Mouse (Mus musculus) adrenal gland, adult 8-10 months (tissue): ENCODE measurements around the gene Adcy4. TPM values are rescaled to one million over a fixed set of nuclear protein-coding genes. Genes with fewer than 3 reads are reported as not detected.
A peak's percentile ranks its signal among the peaks of the same experiment; 100 is the strongest.

Experiments used
- DNase-seq: peaks from one replicate; pipeline ENCODE4 v3.0.0; 2022
- total RNA-seq, 4 experiments: library from RNA; stranded (reverse); gene quantifications; 2 replicates each; pipeline ENCODE4 v1.2.4; 2022

Adcy4 gene
- total RNA-seq, 4 experiments from 2014 or later: 5.2 to 9.1 (median 7.8) TPM

GRCm38 (mm10) chr14:55788256-55789050 is 4.6 kb upstream of the Adcy4 start, which contains the start of gene Ripk3:
Ripk3 (minus strand) TSS chr14:55788865.
- DNase-seq: no peak

- no peak for DNase-seq
Measured at GRCm38 (mm10) chr14:55787731-55788130, 3.8 kb upstream of the Adcy4 start.

GRCm38 (mm10) chr14:55785195-55785594 is 1.3 kb upstream of the Adcy4 start:
- DNase-seq: no peak

GRCm38 (mm10) chr14:55783171-55783957 is 531 bp downstream of the Adcy4 start:
- no peak for DNase-seq

GRCm38 (mm10) chr14:55782361-55782960 is 1.4 kb downstream of the Adcy4 start:
- no peak for DNase-seq

GRCm38 (mm10) chr14:55781310-55781709 is 2.6 kb downstream of the Adcy4 start:
- DNase-seq: no peak

GRCm38 (mm10) chr14:55780736-55781135 is 3.2 kb downstream of the Adcy4 start:
- DNase-seq: no peak

GRCm38 (mm10) chr14:55779656-55780055 is 4.2 kb downstream of the Adcy4 start:
- DNase-seq: no peak

GRCm38 (mm10) chr14:55778686-55779085 is 5.2 kb downstream of the Adcy4 start:
- DNase-seq: no peak

GRCm38 (mm10) chr14:55777806-55778205 is 6.1 kb downstream of the Adcy4 start:
- no peak for DNase-seq

- DNase-seq: no peak
Measured at GRCm38 (mm10) chr14:55777176-55777575, 6.7 kb downstream of the Adcy4 start.

GRCm38 (mm10) chr14:55776711-55777110 is 7.2 kb downstream of the Adcy4 start:
- DNase-seq: no peak

GRCm38 (mm10) chr14:55769087-55769703 is 14.7 kb downstream of the Adcy4 start:
- DNase-seq: no peak

- DNase-seq: no peak
Measured at GRCm38 (mm10) chr14:55768555-55768954, 15.3 kb downstream of the Adcy4 start.

- no peak for DNase-seq
Measured at GRCm38 (mm10) chr14:55767519-55768414, 16.1 kb downstream of the Adcy4 start.

GRCm38 (mm10) chr14:55765696-55766095 is 18.2 kb downstream of the Adcy4 start, which contains the start of gene Ltb4r1:
Ltb4r1 (plus strand) TSS chr14:55765962.
- no peak for DNase-seq

GRCm38 (mm10) chr14:55763166-55763565 is 20.7 kb downstream of the Adcy4 start:
- DNase-seq: no peak

- DNase-seq: no peak
Measured at GRCm38 (mm10) chr14:55762001-55762821, 21.7 kb downstream of the Adcy4 start.

- no peak for DNase-seq
Measured at GRCm38 (mm10) chr14:55761163-55761562, 22.7 kb downstream of the Adcy4 start, which contains the start of gene Ltb4r2. Ltb4r2 (plus strand) TSS chr14:55761428.

- DNase-seq: peak; percentile 64
Measured at GRCm38 (mm10) chr14:55760156-55760555, 23.7 kb downstream of the Adcy4 start.
